Mouse (Mus musculus) MEL (cell line): Measurements from ENCODE around the gene Tiam1. TPM values are rescaled to one million over a fixed set of nuclear protein-coding genes. Genes with fewer than 3 reads are reported as not detected.

Experiments used
- DNase-seq: peaks from one replicate; pipeline ENCODE4 v3.0.0; 2011; ENCODE audit warnings: low read depth, low spot score
- H3K27ac ChIP-seq: 2 replicates; pipeline ENCODE4 v1.5.1; 2012; ENCODE audit warnings: low read depth, mild to moderate bottlenecking, control low read depth, low read length, moderate library complexity; ENCODE audit not compliant: control insufficient read depth
- H3K27me3 ChIP-seq, 2 experiments: fragments of 150-350 bp in 1 of 2; sonication (generic) in 1 of 2; 2 replicates each; pipeline ENCODE4 v1.6.1; 2012; ENCODE audit warnings: low read length in 2 of 2, mild to moderate bottlenecking in 2 of 2, improper control_type of control experiment in 1 of 2, moderate library complexity in 1 of 2; ENCODE audit not compliant: insufficient read depth in 2 of 2, control insufficient read depth in 1 of 2
- H3K36me3 ChIP-seq, 2 experiments: 2 replicates each; pipeline ENCODE4 v1.6.1; 2012 to 2014; ENCODE audit warnings: low read length in 2 of 2, improper control_type of control experiment in 1 of 2, inconsistent platforms in 1 of 2, mild to moderate bottlenecking in 1 of 2; ENCODE audit not compliant: insufficient read depth in 2 of 2, control insufficient read depth in 1 of 2
- H3K4me1 ChIP-seq, 2 experiments: fragments of 150-350 bp in 1 of 2; sonication (generic) in 1 of 2; 2 replicates each; pipeline ENCODE4 v1.6.1; 2012; ENCODE audit warnings: low read length in 2 of 2, improper control_type of control experiment in 1 of 2, mild to moderate bottlenecking in 1 of 2; ENCODE audit not compliant: insufficient read depth in 2 of 2, control insufficient read depth in 1 of 2
- H3K4me3 ChIP-seq, 2 experiments: fragments of 150-350 bp in 1 of 2; sonication (generic) in 1 of 2; 2 replicates each; pipeline ENCODE4 v1.5.1; 2012; ENCODE audit warnings: low read depth in 2 of 2, low read length in 2 of 2, mild to moderate bottlenecking in 2 of 2, moderate library complexity in 2 of 2, control low read depth in 1 of 2, improper control_type of control experiment in 1 of 2; ENCODE audit not compliant: control insufficient read depth in 1 of 2, insufficient read depth in 1 of 2
- H3K79me2 ChIP-seq: 2 replicates; pipeline ENCODE4 v1.6.1; 2012; ENCODE audit warnings: mild to moderate bottlenecking, low read length, moderate library complexity; ENCODE audit not compliant: control insufficient read depth, poor library complexity, insufficient read depth
- H3K9ac ChIP-seq: 2 replicates; pipeline ENCODE4 v1.6.1; 2012; ENCODE audit warnings: low read depth, mild to moderate bottlenecking, control low read depth, low read length, moderate library complexity; ENCODE audit not compliant: control insufficient read depth, poor library complexity, severe bottlenecking
- H3K9me3 ChIP-seq: fragments of 150-350 bp; sonication (generic); replicated peaks from 2 replicates; pipeline ENCODE4 v1.6.1; 2012; ENCODE audit warnings: mild to moderate bottlenecking, low read length, improper control_type of control experiment, moderate library complexity; ENCODE audit not compliant: insufficient read depth
- CHD1 ChIP-seq: IDR thresholded peaks from 2 replicates; pipeline ENCODE4 v1.6.1; 2012; ENCODE audit warnings: low read depth, mild to moderate bottlenecking, inconsistent platforms, low read length, improper control_type of control experiment
- CHD2 ChIP-seq: IDR thresholded peaks from 2 replicates; pipeline ENCODE4 v1.6.1; 2011; ENCODE audit warnings: low read length, improper control_type of control experiment
- CTCF ChIP-seq, 3 experiments: IDR thresholded peaks in 2 of 3; conservative IDR thresholded peaks in 1 of 3; 2 replicates each; pipeline ENCODE4 v1.5.1; 2011 to 2012; ENCODE audit warnings: low read length in 3 of 3, low read depth in 2 of 3, mild to moderate bottlenecking in 2 of 3, improper control_type of control experiment in 1 of 3, inconsistent platforms in 1 of 3, mixed read lengths in 1 of 3, moderate library complexity in 1 of 3; ENCODE audit not compliant: control insufficient read depth in 1 of 3, insufficient read depth in 1 of 3, poor library complexity in 1 of 3, severe bottlenecking in 1 of 3
- ETS1 ChIP-seq: IDR thresholded peaks from 2 replicates; pipeline ENCODE4 v1.6.1; 2012; ENCODE audit warnings: low read depth, mild to moderate bottlenecking, inconsistent platforms, low read length, improper control_type of control experiment, moderate library complexity
- GABPA ChIP-seq: IDR thresholded peaks from 2 replicates; pipeline ENCODE4 v1.6.1; 2012; ENCODE audit warnings: low read depth, mild to moderate bottlenecking, inconsistent platforms, low read length, improper control_type of control experiment, moderate library complexity
- MAFK ChIP-seq: IDR thresholded peaks from 2 replicates; pipeline ENCODE4 v1.6.1; 2011; ENCODE audit warnings: low read depth, mild to moderate bottlenecking, low read length, improper control_type of control experiment, borderline replicate concordance
- MEF2A ChIP-seq: IDR thresholded peaks from 2 replicates; pipeline ENCODE4 v1.6.1; 2014; ENCODE audit warnings: low read depth, mild to moderate bottlenecking, inconsistent platforms, low read length, improper control_type of control experiment; ENCODE audit not compliant: poor library complexity, insufficient replicate concordance, severe bottlenecking; ENCODE audit errors: extremely low read depth
- MXI1 ChIP-seq: IDR thresholded peaks from 2 replicates; pipeline ENCODE4 v1.6.1; 2011; ENCODE audit warnings: mild to moderate bottlenecking, low read depth, low read length, improper control_type of control experiment
- MYB ChIP-seq: IDR thresholded peaks from 2 replicates; pipeline ENCODE4 v1.6.1; 2011; ENCODE audit warnings: mild to moderate bottlenecking, low read depth, low read length, improper control_type of control experiment
- POLR2AphosphoS2 ChIP-seq: IDR thresholded peaks from 2 replicates; pipeline ENCODE4 v1.6.1; 2011; ENCODE audit warnings: low read length, improper control_type of control experiment
- POLR2AphosphoS5 ChIP-seq: IDR thresholded peaks from 2 replicates; pipeline ENCODE4 v1.6.1; 2012; ENCODE audit warnings: low read depth, borderline replicate concordance, mild to moderate bottlenecking, inconsistent platforms, low read length, moderate library complexity, mixed read lengths
- RAD21 ChIP-seq: IDR thresholded peaks from 2 replicates; pipeline ENCODE4 v1.6.1; 2011; ENCODE audit warnings: mild to moderate bottlenecking, low read depth, low read length, improper control_type of control experiment
- SMC3 ChIP-seq: IDR thresholded peaks from 2 replicates; pipeline ENCODE4 v1.6.1; 2011; ENCODE audit warnings: low read depth, low read length, improper control_type of control experiment
- TAL1 ChIP-seq: IDR thresholded peaks from 2 replicates; pipeline ENCODE4 v1.6.1; 2012; ENCODE audit warnings: mild to moderate bottlenecking, inconsistent platforms, low read length, moderate library complexity, mixed read lengths
- TBP ChIP-seq: IDR thresholded peaks from 2 replicates; pipeline ENCODE4 v1.8.0; 2011; ENCODE audit warnings: low read depth, low read length, improper control_type of control experiment
- TCF12 ChIP-seq: IDR thresholded peaks from 2 replicates; pipeline ENCODE4 v1.6.1; 2014; ENCODE audit warnings: low read depth, mild to moderate bottlenecking, inconsistent platforms, low read length, improper control_type of control experiment, moderate library complexity
- UBTF ChIP-seq: IDR thresholded peaks from 2 replicates; pipeline ENCODE4 v1.6.1; 2012; ENCODE audit warnings: low read depth, mild to moderate bottlenecking, inconsistent platforms, low read length, improper control_type of control experiment, moderate library complexity, borderline replicate concordance; ENCODE audit not compliant: insufficient read depth
- ZC3H11A ChIP-seq: IDR thresholded peaks from 2 replicates; pipeline ENCODE4 v1.6.1; 2012; ENCODE audit warnings: low read depth, mild to moderate bottlenecking, inconsistent platforms, low read length, improper control_type of control experiment
- ZNF384 ChIP-seq: IDR thresholded peaks from 2 replicates; pipeline ENCODE4 v1.6.1; 2012; ENCODE audit warnings: low read depth, mild to moderate bottlenecking, inconsistent platforms, low read length, improper control_type of control experiment
- polyA plus RNA-seq, 2 experiments: library from polyadenylated mRNA; stranded (reverse) in 1 of 2; unstranded in 1 of 2; fragments of >175 nt in 1 of 2; fragments of >200 nt in 1 of 2; gene quantifications; 2 replicates each; pipeline versions ENCODE4 v1.2.1 to v1.2.4; 2012; ENCODE audit warnings: low replicate concordance in 2 of 2, low read depth in 1 of 2; ENCODE audit not compliant: insufficient read length in 2 of 2, insufficient read depth in 1 of 2, missing spikeins in 1 of 2
- total RNA-seq: library from RNA; depleted of rRNA; stranded (reverse); fragments of 300-350 nt; gene quantifications from 2 replicates; pipeline ENCODE4 v1.2.3, GENCODE M21; 2012

Tiam1 gene
- total and polyA plus RNA-seq, 3 experiments: 15.0 to 23.9 (median 19.9) TPM

GRCm38 (mm10) chr16:89765919-89766318 is 377.6 kb downstream of the Tiam1 start:
- H3K36me3 ChIP-seq: 0 out of 4 replicates have a peak, but pooled peaks cover 0 to 2% of the 10 kb centered on the region in 2 experiments
- no peak overlapping the region for H3K9ac ChIP-seq
- H3K4me1 ChIP-seq: no peaks in the 10 kb centered on the region
- no peak for DNase-seq
- no peaks in the 10 kb centered on the region for H3K27me3 ChIP-seq
- no peak overlapping the region for H3K27ac ChIP-seq
- no peaks in the 10 kb centered on the region for H3K79me2 ChIP-seq
- H3K4me3 ChIP-seq: no peak overlapping the region
- no peak for TF ChIP-seq TBP
- no peak for TF ChIP-seq POLR2AphosphoS2
- no peak for TF ChIP-seq ZNF384
- TF ChIP-seq GABPA: no peak
- TF ChIP-seq TCF12: no peak
- no peak for TF ChIP-seq CHD2
- no peak for TF ChIP-seq MEF2A
- no peak for TF ChIP-seq POLR2AphosphoS5
- TF ChIP-seq ETS1: no peak
- TF ChIP-seq MAFK: no peak
- no peak for TF ChIP-seq UBTF
- TF ChIP-seq MYB: no peak
- no peaks in the 10 kb centered on the region for H3K9me3 ChIP-seq

DNA sequence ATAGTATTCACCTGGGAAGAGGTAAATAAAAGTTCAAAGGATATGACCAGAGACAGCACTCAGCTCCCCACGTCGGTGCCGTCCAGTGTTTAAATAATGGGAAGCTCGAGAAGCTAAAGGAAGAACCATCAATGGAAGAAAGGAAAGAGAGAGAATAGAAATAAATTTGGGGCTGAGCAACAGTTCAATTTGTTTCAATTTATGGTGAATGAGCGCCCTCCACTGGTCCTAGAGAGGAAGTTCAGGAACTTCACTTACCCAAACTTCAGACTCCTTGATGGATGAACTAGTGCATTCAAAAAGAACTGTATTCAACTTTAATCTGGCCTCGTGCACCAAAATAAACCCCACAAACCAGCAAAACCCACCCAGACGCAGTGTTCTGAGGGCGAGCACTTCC is 378.1 kb downstream of the Tiam1 start:
- no peak overlapping the region for H3K27ac ChIP-seq
- no peaks in the 10 kb centered on the region for H3K79me2 ChIP-seq
- peak; percentile 59 for DNase-seq
- no peaks in the 10 kb centered on the region for H3K27me3 ChIP-seq
- H3K9ac ChIP-seq: no peak overlapping the region
- TF ChIP-seq TCF12 (no peak), CTCF (IDR thresholded peaks at IDR 0.05 in 2 of 3, conservative IDR thresholded peaks at IDR 0.05 in 1 of 3; ENCODE audit: control insufficient read depth in 1 of 3, insufficient read depth in 1 of 3, low read depth in 2 of 3, low read length in 3 of 3, poor library complexity in 1 of 3, severe bottlenecking in 1 of 3) (peak; percentile 49 to 91 (median 61)), TAL1 (no peak), SMC3 (peak; percentile 86), MXI1 (no peak), CHD1 (no peak), RAD21 (peak; percentile 99), ZC3H11A (peak; percentile 92)
- H3K36me3 ChIP-seq: 0 out of 4 replicates have a peak, but pooled peaks cover 0 to 2% of the 10 kb centered on the region in 2 experiments
- no peak overlapping the region for H3K4me3 ChIP-seq
- no peaks in the 10 kb centered on the region for H3K9me3 ChIP-seq
- no peaks in the 10 kb centered on the region for H3K4me1 ChIP-seq
